Mouse (Mus musculus) megakaryocyte, adult 5-6 weeks (primary cell): Measurements from ENCODE around the gene C130032M10Rik. TPM values are rescaled to one million over a fixed set of nuclear protein-coding genes. Genes with fewer than 3 reads are reported as not detected.
"Not testable (repeated sequence)": the region's sequence is repeated elsewhere in the genome, so short reads cannot be mapped to it uniquely, and the experiment has no call there.

Experiments used
- ATAC-seq: 2 replicates; pipeline ENCODE4 v1.8.0; 2016; ENCODE audit warnings: mild to moderate bottlenecking, inconsistent platforms; ENCODE audit not compliant: poor library complexity, severe bottlenecking
- total RNA-seq, 2 experiments: library from RNA; stranded (forward) in 1 of 2; stranded (reverse) in 1 of 2; fragments of 153-499, 151-499 nt in 1 of 2; fragments of 221-1000, 200-1000 nt in 1 of 2; gene quantifications; 2 replicates each; pipeline versions ENCODE4 v1.2.3 to v1.2.4; 2015 to 2017

Gene C130032M10Rik
- total RNA-seq, 2 experiments from 2014 or later, result not detected

DNA sequence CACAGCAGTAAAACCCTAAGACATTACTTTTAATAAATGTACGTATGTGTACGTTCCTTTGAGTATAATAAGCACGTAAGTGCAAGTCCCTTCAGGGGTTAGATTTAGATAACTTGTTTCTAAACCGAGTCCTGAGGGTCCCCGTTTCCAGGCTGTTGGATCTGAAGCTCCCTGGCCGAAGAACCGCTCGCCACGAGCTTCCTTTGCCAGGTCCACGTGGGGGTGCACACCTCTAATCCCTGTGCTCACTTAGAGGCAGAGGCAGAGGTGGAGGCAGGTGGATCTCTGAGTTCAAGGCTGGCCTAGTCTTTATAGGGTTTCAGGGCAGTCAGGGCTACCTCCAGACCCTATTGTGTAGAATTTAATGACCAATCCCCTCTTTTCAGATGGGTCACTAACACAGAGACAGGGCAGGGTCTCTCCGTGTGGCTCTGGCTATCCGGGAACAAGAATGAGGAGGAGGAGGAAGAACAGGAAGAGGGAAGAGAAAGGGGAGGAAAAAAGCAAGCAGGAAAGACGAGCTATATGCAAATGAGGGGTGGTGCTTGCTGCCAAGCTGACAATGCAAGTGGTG lies 2.5 kb downstream of the C130032M10Rik start:
- ATAC-seq, result no peak

- no peak for ATAC-seq
Observed at GRCm38 (mm10) chr9:114518812-114519477, 3.4 kb downstream of the C130032M10Rik start.

DNA sequence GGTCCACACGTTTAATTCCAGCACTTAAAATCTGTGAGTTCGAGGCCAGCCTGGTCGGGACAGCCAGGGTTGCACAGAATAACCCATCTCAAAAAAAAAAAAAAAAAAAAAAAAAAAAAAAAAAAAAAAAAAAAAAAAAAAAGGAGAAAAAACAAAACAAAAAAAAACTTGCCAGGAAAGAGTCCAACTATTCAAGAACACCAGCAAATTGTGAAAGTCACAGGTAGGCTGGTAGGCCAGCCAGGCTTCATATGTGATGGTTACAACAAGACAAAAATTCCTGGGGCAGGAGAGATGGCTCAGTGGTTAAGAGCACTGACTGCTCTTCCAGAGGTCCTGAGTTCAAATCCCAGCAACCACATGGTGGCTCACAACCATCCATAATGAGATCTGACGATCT lies 5.0 kb downstream of the C130032M10Rik start:
- not testable (repeated sequence) for ATAC-seq

- ATAC-seq, result no peak
Observed at GRCm38 (mm10) chr9:114522041-114522440, 6.5 kb downstream of the C130032M10Rik start.

DNA sequence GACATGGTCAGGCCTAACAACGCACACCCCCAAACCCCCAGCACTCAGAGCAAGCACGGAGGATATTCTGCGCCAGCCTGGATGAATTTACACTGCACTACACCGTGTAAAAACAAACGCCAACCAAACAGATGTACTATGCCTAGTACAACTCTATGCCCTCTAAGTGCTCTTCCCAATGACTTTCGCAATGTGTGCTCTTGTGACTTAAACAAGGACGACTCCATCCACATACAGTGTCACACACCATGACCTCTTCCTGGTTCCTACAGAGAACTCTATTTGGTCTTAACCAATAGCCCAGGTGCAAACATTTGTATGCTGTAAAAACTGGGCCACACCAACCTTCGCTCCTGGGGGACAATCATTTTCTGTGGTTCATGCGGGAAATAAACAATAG lies 7.0 kb downstream of the C130032M10Rik start:
- no peak for ATAC-seq

DNA sequence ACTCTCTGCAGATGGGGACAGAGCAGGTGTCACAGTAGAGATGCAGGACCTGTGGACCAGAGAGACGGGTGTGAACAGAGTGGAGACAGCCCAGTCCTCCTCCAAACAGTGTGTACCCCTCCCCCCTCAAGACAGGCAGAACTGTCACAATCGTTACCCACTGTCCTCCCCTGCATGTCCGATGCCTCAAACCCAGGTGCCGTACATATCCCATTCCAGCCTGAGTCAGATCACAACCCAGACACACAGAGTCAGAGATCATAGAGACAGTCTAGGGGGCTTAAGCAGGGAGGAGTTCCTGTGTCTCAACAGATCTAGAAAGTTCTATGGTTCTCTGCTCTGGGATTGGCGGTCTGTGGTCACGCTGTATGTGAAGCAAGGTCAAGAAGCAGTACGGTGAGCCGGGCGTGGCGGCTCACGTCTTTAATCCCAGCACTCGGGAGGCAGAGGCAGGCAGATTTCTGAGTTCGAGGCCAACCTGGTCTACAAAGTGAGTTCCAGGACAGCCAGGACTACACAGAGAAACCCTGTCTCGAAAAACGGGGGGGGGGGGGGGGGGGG lies 9.7 kb downstream of the C130032M10Rik start:
- ATAC-seq, result no peak

GRCm38 (mm10) chr9:114525891-114526290 lies 10.4 kb downstream of the C130032M10Rik start:
- ATAC-seq, result no peak

DNA sequence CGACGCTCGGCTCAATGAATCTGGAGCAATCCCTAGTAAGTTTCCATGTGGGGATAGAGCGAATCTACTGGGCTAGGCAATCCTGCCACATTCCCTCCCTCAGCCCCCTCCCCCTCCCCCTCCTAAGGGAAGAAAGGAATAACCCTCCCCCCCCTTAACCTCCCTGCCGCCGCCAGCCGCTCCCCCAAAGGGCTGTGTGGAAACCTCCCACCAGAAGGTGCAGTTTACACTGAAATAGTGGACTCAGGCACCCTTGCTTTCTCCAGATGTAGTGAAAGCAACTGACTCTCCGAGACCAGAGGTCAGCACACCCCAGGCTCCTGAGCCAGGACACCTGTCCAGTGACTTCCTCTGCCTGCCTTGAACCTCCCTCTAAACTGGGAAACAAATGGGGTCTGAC lies 11.1 kb downstream of the C130032M10Rik start:
- no peak for ATAC-seq

DNA sequence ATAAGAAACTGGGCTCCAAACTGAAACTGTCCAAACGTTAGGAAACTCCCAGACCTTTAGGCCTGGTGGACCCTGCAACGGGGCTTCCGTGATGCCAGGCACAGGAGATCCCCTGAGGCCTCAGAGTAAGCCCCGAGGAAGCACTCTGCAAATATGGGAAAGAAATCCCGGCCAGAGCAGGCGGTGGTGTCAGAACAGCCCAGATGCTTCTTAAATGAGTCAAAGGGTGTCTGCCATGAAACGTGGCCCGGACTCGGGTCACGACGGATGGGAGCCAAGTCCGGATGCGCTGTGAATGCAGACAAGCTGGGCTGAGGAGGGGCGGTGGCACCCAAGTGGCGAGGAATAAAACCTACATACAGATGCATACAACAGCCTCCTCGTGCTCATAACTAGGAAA lies 11.6 kb downstream of the C130032M10Rik start:
- ATAC-seq, result no peak

- no peak for ATAC-seq
Observed at GRCm38 (mm10) chr9:114527992-114528679, 12.6 kb downstream of the C130032M10Rik start.

GRCm38 (mm10) chr9:114528680-114529048 lies 13.2 kb downstream of the C130032M10Rik start:
- ATAC-seq, result no peak

- ATAC-seq, result no peak
Observed at GRCm38 (mm10) chr9:114531276-114531675, 15.8 kb downstream of the C130032M10Rik start.

DNA sequence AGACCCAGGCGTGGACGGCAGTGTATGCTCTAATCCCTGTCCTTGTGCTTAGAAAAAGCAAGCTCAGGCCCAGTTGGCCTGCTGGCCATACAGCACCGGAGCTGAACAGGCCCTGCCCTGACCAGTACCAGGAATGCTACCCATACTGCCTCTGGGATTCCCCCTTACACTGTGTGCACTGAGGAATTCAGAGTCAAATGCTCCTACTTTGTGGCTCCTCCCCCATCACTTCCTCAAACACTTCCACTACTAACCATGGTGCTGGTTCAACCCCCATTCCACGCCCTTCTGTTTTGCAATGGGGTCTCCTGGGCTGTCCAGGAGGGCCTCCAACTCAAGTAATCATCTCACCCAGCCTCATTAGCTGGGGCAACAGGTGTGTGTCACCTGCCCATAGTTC lies 18.4 kb downstream of the C130032M10Rik start:
- ATAC-seq, result peak; percentile 38

GRCm38 (mm10) chr9:114534747-114535517 lies 19.4 kb downstream of the C130032M10Rik start:
- no peak for ATAC-seq

- no peak for ATAC-seq
Observed at GRCm38 (mm10) chr9:114536628-114537027, 21.1 kb downstream of the C130032M10Rik start.

- no peak for ATAC-seq
Observed at GRCm38 (mm10) chr9:114538996-114539563, 23.6 kb downstream of the C130032M10Rik start.

DNA sequence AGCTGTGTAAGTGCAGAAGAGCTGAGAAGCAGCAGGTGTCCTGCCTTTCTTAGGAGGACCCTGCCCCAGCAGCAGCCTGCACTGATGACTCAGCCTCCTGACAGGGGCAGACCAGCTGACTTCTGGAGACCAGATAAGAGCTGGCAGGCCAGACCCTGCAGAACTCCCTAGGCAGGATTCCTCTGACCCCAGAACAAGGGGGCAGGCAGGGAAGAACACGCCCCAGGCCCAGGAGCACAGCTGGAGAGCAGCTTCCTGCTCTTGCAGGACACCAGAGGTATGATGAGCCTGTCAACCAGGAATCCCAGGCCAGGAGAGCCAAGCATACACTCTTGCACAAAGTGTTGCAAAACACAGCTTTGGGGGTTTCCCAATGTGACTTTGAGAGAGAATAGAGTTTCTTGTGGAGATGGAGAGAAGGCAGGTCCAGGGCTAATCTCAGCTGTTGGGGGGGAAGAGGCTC lies 25.8 kb downstream of the C130032M10Rik start:
- ATAC-seq, result no peak

DNA sequence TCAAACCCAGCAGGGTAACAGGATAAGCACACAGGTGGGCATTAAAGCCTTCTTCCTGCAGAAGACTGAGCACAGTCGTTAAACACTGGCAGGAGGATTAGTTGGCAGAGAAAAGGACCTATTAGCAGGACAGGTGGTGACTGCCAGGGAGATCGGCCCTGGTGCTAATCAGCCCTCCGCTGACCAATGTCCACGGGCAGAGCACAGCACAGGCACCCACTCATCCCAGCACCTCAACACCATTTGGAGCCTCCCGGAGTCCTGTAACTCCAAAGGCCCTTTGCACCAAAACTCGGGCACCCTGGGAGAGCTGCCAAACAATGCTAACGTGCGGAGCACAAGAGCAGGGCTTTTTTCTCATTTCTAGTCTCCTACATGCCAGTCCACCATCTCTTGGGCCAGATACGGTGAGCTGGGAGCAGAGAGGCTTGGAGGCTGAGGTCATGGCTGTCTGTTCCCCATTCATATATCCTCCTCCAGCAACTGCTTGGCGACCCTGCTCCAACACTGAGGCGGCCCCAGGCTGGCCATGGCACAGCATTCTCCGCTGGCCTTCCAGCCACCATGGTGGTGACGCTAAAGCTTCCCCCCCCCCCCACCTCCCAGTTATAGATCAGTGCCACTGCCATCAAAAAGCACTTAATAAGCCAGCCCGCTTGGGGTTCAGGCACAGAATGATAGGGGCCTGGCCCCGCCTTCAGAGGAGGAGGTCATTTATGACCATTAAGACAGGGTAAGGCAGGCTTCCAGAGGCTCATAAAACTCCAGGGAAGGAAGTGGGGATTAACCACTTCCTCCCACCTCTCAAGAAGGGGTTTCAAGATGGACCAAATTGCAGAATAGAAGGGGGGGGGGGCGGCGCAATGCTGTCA lies 28.6 kb downstream of the C130032M10Rik start:
- ATAC-seq, result no peak

- ATAC-seq, result no peak
Observed at GRCm38 (mm10) chr9:114544754-114545393, 29.4 kb downstream of the C130032M10Rik start.
